Mouse (Mus musculus) fat pad, adult 2 months (tissue): ENCODE measurements around the gene Homer1.

Source experiments
- DNase-seq: peaks from one replicate; pipeline ENCODE4 v3.0.0-alpha.2; 2011; ENCODE audit warnings: low read depth, low spot score; ENCODE audit errors: extremely low read depth

Homer1 gene

DNA sequence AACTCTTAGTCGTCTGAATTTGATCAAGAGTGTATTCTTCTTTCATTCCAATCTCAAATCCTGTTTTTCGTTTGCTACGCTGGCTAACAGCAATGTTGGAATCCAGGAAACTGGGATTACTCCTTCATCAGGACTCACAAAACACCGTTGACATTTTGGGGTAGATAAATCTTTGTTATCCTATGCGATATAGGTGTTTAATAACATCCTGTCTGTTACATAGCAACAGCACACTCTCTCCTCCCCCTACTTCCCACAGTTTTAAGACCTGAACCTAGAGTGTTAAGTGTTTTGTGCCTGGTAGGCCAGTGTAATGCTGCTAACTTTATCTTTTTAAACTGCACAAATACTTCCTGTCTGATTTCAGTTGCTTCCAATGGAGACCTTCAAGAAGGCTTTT lies 39.0 kb downstream of the Homer1 start:
- no peak for DNase-seq

DNA sequence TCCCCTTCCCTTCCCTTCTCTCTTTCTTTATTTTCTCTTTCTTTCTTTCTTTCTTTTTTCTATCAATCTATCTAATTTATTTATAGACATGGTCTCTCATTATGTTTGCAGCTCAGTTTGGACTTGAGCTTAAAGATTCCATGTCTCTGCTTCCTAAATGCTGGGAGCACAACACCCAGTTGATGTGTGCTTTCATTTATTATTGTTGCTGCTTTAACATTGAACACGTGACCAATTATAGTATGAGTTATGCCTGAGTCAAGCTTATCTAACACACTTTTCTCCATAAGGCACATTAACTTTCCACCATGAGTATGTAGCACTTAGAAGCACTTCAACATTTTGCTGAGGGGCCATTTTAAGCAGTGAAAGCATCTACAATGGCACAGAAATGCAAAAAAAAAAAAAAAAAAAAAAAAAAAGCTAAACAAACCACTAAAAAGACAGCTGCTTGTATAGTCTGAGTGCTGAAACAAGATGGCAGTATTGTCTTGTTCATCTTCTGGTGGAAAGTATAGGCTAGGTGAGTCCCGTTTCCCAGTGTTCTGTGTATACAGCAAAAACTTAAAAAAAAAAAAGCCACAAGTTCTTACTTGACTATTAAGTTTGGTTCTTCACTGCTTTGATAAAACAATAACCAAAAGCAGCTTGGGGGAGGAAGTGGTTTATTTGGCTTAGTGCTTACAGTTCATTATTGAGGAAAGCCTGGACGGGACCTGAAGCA lies 41.3 kb downstream of the Homer1 start:
- no peak for DNase-seq

DNA sequence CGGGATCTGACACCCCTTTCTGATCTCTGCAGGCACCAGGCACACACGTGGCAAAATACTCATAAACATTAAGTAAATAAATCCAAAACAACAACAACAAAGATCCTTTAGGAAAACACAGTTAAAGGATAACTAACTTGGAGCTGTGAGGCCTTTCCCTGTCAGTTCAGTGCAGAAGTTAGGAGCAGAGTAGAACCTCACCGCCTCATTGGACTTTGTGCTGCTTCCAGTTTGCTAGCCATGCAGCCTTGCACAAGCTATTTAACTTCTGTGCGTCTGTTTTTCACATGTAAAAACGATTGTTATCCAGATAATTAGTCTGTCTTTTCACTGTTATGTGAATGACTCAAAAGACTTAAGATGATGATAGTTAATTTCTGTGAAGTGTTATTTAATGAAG lies 43.2 kb downstream of the Homer1 start:
- no peak for DNase-seq

DNA sequence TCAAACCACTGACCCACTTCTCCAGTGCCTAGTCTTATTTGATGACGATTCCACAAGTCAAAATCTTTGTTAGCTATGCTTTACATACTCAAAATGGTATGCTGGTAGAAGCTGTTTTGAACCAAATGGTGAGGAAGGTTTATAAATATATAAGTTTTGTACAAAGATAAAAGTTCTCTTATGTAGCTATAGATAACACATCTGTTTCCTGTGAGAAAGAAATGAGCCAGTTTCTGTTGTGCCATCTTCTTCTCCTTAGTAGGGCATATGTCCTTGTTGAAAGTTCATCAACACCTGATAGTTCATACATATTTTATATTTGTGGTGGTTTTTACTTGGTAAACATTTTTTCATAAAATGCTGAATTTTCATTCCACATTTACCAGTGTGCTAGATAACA lies 45.0 kb downstream of the Homer1 start:
- DNase-seq = no peak

DNA sequence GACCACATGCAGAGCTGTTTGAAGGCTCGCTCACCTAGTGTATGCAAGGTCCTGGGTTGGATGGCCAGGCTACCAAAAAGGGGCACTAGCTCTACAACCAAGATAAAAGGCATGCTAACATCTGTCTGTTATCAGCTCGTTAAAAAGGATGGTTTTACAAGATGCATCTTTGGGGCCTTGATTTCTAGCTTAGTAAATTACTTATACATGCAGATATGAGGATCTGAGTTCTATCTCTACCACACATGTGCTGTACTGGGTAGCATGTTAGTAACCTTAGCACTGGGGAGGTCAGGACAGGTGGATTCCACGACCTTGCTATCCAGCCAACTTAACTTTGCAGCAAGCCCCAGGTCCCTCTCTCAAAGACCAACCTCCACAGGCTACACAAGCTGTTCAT lies 46.4 kb downstream of the Homer1 start:
- DNase-seq = no peak

DNA sequence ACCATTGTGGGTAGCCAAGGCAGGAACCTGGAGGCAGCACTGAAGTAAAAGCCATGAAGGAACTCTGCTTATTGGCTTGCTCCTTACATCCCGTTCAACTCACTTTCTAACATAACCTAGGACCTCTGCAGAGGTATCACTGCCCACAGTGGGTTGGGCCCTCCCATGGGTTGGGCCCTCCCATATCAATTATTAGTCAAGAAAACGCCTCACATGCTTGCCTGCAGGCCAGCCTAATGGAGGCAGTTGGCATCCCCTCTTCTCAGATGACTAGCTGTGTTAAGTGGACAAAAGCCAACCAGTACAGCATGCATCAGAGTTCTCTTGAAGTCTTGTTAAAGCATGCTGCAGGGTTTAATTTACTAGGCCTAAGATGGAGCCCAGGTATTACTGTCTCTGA lies 52.6 kb downstream of the Homer1 start:
- DNase-seq = no peak

DNA sequence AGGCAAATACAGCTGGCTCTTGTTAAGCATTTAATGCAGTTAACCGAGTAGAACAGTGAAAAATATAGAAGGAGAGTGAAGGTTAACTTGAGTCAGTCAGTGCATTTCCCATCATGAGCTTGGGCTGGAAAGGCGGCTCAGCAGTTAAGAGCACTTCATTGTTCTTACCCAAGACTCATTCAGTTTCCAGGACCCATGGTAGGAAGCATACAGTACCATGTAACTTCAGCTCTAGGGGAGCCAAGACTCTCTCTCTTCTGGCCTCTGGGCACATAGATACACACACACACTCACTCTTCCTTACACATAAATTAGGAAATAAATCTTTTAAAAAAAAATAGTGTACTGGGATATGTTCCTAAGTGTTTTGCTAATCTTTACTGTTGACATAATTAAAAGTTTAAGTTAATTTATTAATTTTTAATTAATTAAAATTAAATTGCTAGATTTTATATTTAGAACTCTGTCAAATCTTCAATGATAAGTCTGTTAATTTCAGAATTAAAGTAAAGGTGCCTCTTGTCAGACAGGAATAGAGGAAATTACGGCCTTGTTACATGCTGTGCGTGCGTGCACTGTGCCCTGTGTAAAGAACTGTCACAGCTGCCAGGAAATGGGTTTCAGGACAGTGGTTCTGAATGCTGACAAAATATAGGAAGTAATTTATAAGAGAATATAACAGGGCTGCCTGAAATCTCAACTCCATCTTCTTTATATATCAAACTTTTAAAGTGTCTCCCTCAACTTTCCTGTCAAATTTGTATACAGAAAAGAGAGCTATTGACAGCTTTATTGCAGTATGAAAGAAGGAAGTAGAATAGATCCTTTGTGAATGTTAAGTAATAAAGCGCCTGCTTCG lies 55.2 kb downstream of the Homer1 start:
- no peak for DNase-seq

DNA sequence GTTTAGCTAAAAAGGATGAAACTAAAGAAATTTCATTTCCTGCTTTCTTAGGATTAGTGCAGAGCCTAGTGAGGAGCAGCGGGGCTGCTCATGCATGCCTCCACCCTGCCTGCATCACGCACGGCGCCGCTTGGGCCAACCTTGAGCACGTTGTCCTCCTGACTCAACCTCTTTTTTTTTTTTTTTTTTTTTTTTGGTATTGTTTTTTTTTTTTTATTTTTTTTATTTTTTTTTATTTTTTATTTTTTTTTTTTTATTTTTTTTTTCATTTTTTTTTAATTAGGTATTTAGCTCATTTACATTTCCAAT lies 55.8 kb downstream of the Homer1 start:
- no peak for DNase-seq

DNA sequence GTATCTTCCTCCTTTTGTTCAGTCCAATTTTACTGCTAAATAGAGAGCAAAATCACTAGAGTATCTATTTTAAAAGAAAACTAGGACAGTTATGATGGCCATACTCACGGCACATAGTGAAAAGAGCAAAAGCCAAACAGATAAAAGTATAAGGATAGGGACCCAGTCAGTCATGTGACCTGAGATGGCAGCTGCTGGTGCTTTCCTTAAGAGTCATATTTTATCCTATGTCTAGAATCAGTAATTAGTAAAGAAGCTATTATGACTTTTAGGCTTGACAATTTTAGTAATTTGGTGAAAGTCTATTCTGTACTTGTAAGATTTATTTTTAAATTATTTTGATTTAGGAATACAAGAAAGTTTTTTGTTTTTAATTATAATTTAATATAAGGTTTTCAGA lies 59.1 kb downstream of the Homer1 start:
- DNase-seq = no peak

DNA sequence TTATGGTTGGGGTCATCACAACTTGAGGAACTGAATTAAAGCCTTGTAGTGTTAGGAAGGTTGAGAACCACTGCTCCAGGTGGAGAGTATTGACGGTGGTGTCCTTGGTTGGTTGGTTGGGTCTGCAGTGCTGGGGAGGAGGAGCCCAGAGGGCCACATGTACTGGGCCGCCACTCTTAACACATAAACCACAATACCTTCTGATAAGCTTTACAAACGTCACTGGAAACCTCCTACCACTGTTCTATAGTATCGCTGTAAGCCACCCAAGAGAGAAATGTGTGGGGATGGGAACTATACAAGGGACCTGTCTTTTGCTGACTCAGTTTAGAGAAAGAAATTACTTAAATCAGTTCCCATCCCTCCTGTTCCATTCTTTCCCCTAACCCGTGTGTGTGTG lies 68.1 kb downstream of the Homer1 start:
- DNase-seq = no peak

DNA sequence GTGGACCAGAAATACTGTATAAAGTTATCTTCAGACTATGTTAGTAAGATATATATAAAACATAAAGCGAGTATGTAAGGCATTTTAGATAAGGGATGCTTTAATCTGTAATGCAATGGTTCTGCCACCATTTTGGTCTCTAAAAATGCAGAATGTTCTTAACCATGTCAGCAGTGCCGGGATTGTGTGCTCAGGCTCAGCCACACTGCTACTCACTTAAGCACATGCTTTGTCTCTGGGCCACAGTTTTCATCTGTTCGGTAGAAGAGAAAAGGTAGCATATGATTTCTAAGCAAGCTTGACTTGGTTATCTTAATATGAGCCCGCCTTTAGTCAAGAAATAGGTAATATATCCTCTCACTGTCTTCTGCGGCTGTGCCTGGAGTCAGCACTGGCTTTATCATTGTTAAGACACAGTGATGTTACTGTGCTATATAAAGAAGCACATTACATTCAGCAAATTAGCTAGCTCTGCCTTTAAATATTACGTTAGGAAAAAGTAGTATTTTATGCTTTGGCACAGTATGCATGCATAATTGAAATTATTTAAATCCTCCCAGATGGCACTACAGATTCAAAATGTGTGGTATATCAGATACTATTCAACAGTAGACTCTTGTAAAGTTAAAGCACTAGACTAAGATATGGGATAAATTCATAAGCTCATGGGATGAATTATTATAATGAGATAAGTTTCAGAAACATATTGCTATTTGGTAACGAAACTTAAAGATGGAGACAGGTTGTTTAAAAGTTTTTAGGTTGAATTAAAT lies 69.6 kb downstream of the Homer1 start:
- no peak for DNase-seq

DNA sequence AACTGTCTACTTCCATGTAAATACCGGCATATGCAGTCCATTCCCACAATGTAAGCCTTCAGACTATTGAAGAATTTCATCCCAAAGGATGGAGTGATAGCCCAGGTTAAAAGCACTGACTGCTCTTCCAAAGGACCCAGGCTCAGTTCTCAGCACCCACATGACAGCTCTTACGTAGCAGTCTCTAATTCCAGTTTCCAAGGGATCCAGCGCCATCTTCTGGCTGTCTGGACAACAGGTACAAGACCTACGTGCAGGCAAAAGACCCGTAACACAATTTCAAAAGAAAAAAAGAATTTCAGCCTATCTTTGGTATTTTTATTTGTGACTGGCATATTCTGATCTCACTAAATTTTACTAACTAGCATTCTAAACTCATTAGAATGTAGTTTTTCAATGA lies 75.0 kb downstream of the Homer1 start:
- DNase-seq = no peak

DNA sequence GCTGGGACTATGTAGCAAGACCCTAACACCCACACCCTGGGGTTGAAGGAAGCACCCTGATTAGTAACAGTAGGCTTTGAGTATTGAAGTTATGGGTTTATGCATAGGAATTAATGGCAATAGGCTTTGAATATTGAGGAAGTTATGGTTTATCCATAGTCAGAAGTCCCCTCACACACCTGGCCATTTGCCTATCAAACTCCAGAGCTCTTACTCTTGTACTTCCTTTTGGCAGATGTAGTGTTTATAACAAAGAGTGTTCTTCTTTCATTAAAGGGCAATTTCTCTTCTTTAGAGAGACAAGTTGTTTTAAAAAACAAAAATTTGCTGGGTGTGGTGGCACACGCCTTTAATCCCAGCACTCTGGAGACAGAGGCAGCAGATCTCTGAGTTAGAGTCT lies 79.1 kb downstream of the Homer1 start:
- no peak for DNase-seq

DNA sequence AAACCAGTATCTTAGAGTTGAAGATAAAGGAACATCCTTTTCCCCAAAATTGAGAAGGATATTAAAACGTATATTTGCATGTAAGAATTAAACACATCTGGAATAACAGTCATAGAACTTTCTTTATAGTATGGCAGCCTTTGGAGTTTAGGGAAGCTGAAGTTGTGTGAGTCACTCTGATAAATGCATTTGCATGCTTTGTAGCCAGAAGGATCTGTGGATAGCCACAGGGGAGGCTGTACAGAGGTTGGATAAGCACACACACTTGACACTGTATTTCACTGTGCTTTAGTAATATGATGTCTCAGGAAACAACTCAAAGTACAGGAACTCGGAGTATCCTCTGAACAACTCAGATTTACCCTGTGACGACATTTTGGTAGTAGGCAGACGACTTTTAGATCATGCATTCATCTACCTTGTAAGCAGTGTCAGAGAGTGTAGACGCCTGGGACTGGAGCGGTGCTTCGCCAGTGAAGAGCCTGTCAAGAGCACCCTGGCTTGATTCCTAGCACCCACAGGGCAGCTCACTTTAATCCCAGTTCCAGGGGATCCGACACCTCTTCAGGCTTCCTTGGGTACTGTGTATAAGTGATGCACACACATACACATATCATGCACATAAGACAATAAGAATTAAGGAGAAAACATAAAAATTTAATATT lies 81.1 kb downstream of the Homer1 start:
- DNase-seq = no peak

DNA sequence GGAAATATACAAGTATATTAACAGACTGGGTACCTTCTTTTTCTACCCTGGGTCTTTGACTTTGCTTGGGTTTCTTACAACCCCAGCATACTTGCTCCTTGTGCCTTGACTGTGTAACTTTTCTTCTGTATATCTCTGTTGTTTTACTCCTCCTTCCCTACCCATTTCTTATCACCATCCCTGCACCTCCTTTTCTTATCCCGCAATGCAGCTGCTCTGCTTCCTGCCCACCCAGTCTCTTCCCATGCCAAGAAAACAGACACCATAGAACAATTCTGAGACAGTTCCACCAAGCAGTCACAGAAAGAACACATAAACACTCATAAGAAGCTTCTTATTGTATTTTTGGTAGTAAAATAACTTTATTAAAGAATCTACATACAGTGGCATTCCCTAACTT lies 81.9 kb downstream of the Homer1 start:
- no peak for DNase-seq

DNA sequence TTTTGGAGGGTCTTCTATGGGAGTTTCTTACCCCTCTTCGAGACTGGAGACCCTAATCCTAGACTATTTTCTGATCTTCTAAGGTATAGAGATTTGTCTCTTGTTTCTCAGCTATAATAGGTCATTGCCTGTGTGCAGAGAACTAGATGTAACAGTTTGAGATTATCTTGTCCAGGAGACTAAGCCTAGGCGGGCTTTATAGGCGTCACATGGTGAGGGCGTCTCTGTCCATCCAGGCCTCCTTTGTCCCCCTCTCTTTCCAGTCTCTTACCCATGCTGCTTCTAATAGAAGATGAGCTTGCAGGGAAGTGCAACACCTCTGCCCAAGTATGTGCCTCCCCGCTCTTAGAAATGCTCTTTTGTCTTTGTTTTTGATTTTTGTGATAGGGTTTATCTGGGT lies 83.7 kb downstream of the Homer1 start:
- DNase-seq = no peak

DNA sequence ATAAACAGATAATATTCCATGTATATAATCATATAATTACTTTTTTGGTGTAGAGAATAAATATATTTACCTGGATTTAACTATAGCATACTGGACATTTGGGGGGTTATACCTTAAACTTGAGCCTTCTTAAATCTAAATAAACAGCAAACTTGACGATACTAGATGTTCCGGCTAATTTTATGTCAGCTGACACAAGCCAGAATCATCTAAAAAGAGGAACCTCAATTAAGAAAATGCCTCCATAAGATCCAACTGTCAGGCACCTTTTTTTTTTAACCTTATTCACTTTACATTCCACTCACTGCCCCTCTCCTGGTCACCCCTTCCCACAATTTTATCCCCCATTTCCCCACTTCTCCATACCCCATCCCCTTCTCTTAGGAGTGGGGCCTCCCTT lies 84.2 kb downstream of the Homer1 start:
- DNase-seq = no peak

DNA sequence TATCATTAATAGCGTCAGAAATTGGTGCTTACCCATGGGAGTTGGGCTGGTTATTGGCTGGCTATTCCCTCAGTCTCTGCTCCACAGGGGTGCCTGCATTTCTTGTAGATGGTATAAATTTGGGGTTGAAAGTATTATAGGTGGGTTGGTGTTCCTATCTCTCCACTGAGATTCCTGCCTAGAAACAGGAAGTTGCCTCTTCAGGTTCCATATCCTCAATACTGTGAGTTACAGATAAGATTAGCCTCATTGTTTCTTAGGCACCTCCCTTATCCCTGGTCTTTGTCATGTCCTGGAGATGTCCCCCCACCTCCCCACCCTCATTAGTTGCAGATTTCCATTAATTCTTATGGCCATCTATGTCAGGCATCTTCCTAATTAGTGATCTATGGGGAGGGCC lies 85.0 kb downstream of the Homer1 start:
- DNase-seq = no peak

DNA sequence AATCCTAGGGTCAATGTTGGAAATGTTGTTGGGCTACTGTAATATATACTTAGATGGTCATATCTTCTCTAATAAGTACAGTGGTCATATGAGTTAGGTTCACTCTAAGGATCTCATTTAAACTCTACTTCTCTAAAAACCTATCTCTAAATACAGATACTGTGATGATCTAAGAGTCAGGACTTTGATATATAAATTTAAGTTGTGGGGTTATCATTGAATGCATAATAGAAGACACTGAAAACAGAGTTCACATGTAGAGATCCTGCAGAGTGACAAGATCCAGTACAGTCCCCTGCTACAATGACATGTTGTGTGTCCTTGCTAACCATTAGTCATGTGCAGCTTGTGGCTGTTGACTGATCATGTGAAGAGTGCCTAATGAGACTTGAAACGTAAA lies 85.7 kb downstream of the Homer1 start:
- no peak for DNase-seq

DNA sequence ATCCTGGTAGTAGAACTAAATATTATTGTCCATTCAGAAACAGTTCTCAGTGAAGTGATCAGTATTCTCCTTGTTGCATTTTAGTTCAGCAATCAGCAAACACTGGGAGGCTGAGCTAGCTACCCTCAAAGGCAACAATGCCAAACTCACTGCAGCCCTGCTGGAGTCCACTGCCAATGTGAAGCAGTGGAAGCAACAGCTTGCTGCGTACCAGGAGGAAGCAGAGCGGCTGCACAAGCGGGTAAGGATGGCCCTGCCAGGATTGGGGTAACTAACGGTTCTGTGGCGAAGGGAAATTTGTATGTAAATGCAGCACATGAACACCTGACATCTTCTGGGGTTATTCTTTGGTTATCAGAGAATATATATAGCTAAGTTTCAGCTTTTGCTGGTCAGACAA lies 88.0 kb downstream of the Homer1 start:
- DNase-seq = no peak

DNA sequence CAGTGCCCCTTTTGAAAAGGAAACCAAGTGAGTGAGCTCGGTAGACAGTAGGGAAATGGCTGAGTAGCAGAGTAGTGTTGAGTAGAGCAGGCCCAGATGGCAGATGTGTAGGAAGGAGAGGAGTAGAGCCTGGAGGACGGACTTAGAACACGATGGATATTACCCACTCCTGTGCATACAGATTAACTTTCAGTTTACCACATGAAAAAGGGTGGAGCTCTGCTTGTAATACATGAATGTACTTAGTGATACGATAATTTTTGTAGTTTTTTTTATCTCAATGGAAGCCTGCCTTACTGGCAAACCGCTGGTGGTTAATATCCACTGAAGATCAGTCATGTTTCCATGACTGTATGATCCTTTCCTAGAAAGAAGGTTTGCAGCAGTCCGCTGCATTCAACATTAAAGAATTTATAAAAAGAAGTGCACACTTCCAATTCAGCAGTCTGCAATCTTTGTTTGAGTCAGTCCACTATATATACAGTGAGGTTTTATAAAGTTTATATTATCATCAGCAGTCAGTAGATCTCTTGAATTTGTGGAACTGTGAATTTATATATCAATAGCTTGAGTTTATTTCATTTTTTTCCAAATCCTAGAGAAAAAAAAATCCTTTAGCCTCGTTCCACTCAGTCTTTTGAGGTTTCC lies 89.3 kb downstream of the Homer1 start:
- no peak for DNase-seq
